Mouse (Mus musculus) stomach, postnatal 0 days (tissue): ENCODE results near the gene Adora1. TPM values are rescaled to one million over a fixed set of nuclear protein-coding genes. Genes with fewer than 3 reads are reported as not detected.

Source experiments
- ATAC-seq: fragments of 200-750 bp; cut with Nextera tagmentation; 2 replicates; pipeline ENCODE4 v1.8.0; 2017; ENCODE audit not compliant: low FRiP score, low TSS enrichment
- DNase-seq: peaks from one replicate; pipeline ENCODE4 v3.0.0-alpha.2; 2016; ENCODE audit warnings: low spot score
- H3K27ac ChIP-seq: fragments of 300-500 bp; sonication (generic); replicated peaks from 2 replicates; pipeline ENCODE4 v1.5.1; 2014; ENCODE audit warnings: mild to moderate bottlenecking, control low read depth
- H3K27me3 ChIP-seq: fragments of 300-500 bp; sonication (generic); 2 replicates; pipeline ENCODE4 v1.6.1; 2014; ENCODE audit warnings: low read length; ENCODE audit not compliant: control insufficient read depth, insufficient read depth
- H3K36me3 ChIP-seq: fragments of 300-500 bp; sonication (generic); 2 replicates; pipeline ENCODE4 v1.6.1; 2014; ENCODE audit warnings: low read length, mixed read lengths; ENCODE audit not compliant: control insufficient read depth, insufficient read depth
- H3K4me1 ChIP-seq: fragments of 300-500 bp; sonication (generic); replicated peaks from 2 replicates; pipeline ENCODE4 v1.6.1; 2014; ENCODE audit warnings: antibody characterized with exemption; ENCODE audit not compliant: control insufficient read depth, insufficient read depth
- H3K4me2 ChIP-seq: fragments of 300-500 bp; sonication (generic); replicated peaks from 2 replicates; pipeline ENCODE4 v1.6.1; 2014; ENCODE audit warnings: low read depth, mild to moderate bottlenecking, control low read depth, moderate library complexity
- H3K4me3 ChIP-seq: fragments of 300-500 bp; sonication (generic); 2 replicates; pipeline ENCODE4 v1.5.1; 2014; ENCODE audit warnings: low read depth, low read length, control low read depth
- H3K9ac ChIP-seq: fragments of 300-500 bp; sonication (generic); 2 replicates; pipeline ENCODE4 v1.6.1; 2014; ENCODE audit warnings: mild to moderate bottlenecking, low read length, control low read depth, mixed read lengths
- H3K9me3 ChIP-seq: fragments of 300-500 bp; sonication (generic); 2 replicates; pipeline ENCODE4 v1.6.1; 2016; ENCODE audit warnings: low read length; ENCODE audit not compliant: control insufficient read depth
- CTCF ChIP-seq: IDR thresholded peaks from 2 replicates; pipeline ENCODE4 v1.5.1; 2016; ENCODE audit warnings: antibody characterized with exemption, low read depth, mild to moderate bottlenecking, moderate library complexity
- EP300 ChIP-seq: optimal IDR thresholded peaks from 2 replicates; pipeline ENCODE3; 2016; ENCODE audit warnings: antibody characterized with exemption
- WGBS: fragments of 180-500 bp; shearing (Covaris S2); extraction: QIAGEN DNeasy Blood & Tissue Kit; methylation state at CpG from one replicate; pipeline ENCODE4 v1.1.7; 2014; 5-methylcytosine and 5-hydroxymethylcytosine counted together
- polyA plus RNA-seq: library from polyadenylated mRNA; unstranded; fragments of >200 nt; fragmentation: Nextera tagmentation; extraction: Ambion mirVana; gene quantifications from 2 replicates; pipeline ENCODE4 v1.2.1, GENCODE M21; 2015

Gene Adora1
- polyA plus RNA-seq, 1 experiment from 2014 or later: 11.2 TPM

DNA sequence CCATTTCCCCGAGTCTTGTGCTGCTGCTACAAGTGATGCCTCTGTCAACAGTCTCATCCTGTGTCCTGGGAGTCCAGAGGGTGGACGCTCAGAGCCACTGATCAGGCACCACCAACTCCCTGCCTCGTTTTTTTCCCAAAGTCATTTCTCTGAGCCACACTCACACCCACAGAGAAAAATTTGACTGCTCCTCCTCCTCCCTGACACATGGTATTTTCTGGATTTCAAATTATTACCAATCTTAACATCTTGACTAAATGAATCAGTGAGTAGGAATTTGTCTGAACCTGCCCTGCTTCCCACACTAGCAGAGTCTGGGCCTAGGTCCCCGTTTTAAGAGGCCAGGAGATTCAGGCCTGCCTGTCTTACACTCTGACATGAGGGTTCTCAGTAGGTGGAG lies 43.2 kb downstream of the Adora1 start:
- no peak overlapping the region for H3K4me3 ChIP-seq
- no peaks in the 10 kb centered on the region for H3K36me3 ChIP-seq
- ATAC-seq (no peak), DNase-seq (no peak)
- no peak for TF ChIP-seq EP300
- TF ChIP-seq CTCF: no peak
- WGBS: 40% methylated on average over 4 of the region's 4 CpGs
- no peak overlapping the region for H3K9ac ChIP-seq
- H3K4me2 ChIP-seq: no peak overlapping the region
- peaks cover 4% of the 10 kb centered on the region; the same call in 1 of the 2 replicates for H3K4me1 ChIP-seq
- no peaks in the 10 kb centered on the region for H3K27me3 ChIP-seq
- no peaks in the 10 kb centered on the region for H3K9me3 ChIP-seq
- H3K27ac ChIP-seq: no peak overlapping the region

DNA sequence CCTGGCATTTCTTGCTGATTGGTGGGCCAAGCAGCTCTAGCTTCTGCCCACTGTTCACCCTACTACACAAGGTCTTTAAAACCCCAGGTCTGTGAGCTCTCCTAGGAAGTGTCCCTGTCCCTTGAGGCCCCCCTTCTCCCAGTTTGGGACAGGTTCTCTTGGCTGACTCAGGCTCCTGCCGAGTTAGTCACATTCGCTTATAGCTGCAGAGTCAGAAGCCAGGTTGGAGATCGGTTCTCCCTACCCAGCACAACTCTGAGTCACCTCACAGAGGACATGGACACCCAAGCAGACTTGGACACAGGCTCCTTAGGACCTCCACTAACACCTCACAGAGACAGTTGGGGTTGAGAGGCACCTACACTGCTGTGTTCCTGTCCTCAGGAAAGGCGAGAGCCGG lies 44.0 kb downstream of the Adora1 start:
- TF ChIP-seq CTCF: no peak
- TF ChIP-seq EP300: no peak
- WGBS: 74% methylated on average over 5 of the region's 5 CpGs
- Histone ChIP-seq H3K27me3 (no peaks in the 10 kb centered on the region), H3K9me3 (no peaks in the 10 kb centered on the region), H3K4me1 (peaks cover 4% of the 10 kb centered on the region; the same call in 1 of the 2 replicates), H3K4me3 (no peak overlapping the region), H3K36me3 (no peaks in the 10 kb centered on the region), H3K27ac (no peak overlapping the region), H3K4me2 (no peak overlapping the region), H3K9ac (no peak overlapping the region)
- no peak for DNase-seq
- no peak for ATAC-seq

GRCm38 (mm10) chr1:134188989-134189729 lies 46.1 kb downstream of the Adora1 start:
- no peaks in the 10 kb centered on the region for H3K9me3 ChIP-seq
- H3K4me3 ChIP-seq: no peak overlapping the region
- peak; percentile 82 for ATAC-seq
- H3K9ac ChIP-seq: no peak overlapping the region
- 25% methylated on average over 12 of the region's 12 CpGs for WGBS
- H3K4me2 ChIP-seq: no peak overlapping the region
- peak; percentile 88 for DNase-seq
- H3K27me3 ChIP-seq: no peaks in the 10 kb centered on the region
- peak overlapping the region; percentile 61; the same call in 1 of the 2 replicates for H3K27ac ChIP-seq
- TF ChIP-seq CTCF (peak; percentile 64), EP300 (no peak)
- H3K36me3 ChIP-seq: no peaks in the 10 kb centered on the region
- 0 out of 2 replicates have a peak, but pooled peaks cover 4% of the 10 kb centered on the region for H3K4me1 ChIP-seq

- Histone ChIP-seq H3K4me1 (no peaks in the 10 kb centered on the region), H3K27me3 (no peaks in the 10 kb centered on the region)
- TF ChIP-seq EP300 (no peak), CTCF (no peak)
Measured at GRCm38 (mm10) chr1:134188217-134188616, 47.0 kb downstream of the Adora1 start.

GRCm38 (mm10) chr1:134184089-134184488 lies 51.1 kb downstream of the Adora1 start:
- no peaks in the 10 kb centered on the region for H3K4me1 ChIP-seq
- H3K9me3 ChIP-seq: no peaks in the 10 kb centered on the region
- H3K36me3 ChIP-seq: no peaks in the 10 kb centered on the region
- no peak overlapping the region for H3K4me2 ChIP-seq
- no peak overlapping the region for H3K9ac ChIP-seq
- ATAC-seq: no peak
- no peak overlapping the region for H3K27ac ChIP-seq
- no peak overlapping the region for H3K4me3 ChIP-seq
- H3K27me3 ChIP-seq: no peaks in the 10 kb centered on the region
- TF ChIP-seq EP300 (no peak), CTCF (no peak)
- WGBS: 77% methylated on average over 4 of the region's 4 CpGs
- DNase-seq: no peak

More at GRCm38 (mm10) chr1:134188217-134188616, 47.0 kb downstream of the Adora1 start:
- Histone ChIP-seq H3K36me3 (no peaks in the 10 kb centered on the region), H3K9me3 (no peaks in the 10 kb centered on the region), H3K27ac (no peak overlapping the region), H3K4me3 (no peak overlapping the region), H3K4me2 (no peak overlapping the region), H3K9ac (no peak overlapping the region)
- WGBS: 85% methylated on average over 5 of the region's 5 CpGs
- no peak for ATAC-seq
- DNase-seq: no peak

- H3K4me3 ChIP-seq: no peak within 1 kb of the TSS
- no peak within 1 kb of the TSS for H3K4me2 ChIP-seq
- DNase-seq: no peak
- H3K27ac ChIP-seq: no peak within 1 kb of the TSS
- WGBS: 62% methylated on average over 4 of the region's 4 CpGs
- TF ChIP-seq CTCF: no peak
- no peak for TF ChIP-seq EP300
- no peaks in the 10 kb centered on the region for H3K36me3 ChIP-seq
- no peaks in the 10 kb centered on the region for H3K27me3 ChIP-seq
- H3K4me1 ChIP-seq: no peaks in the 10 kb centered on the region
- 0 out of 2 replicates have a peak, but pooled peaks have one; percentile 30 for ATAC-seq
- H3K9ac ChIP-seq: peak within 1 kb of the TSS; percentile 13; the same call in 1 of the 2 replicates
- H3K9me3 ChIP-seq: no peaks in the 10 kb centered on the region
Measured at GRCm38 (mm10) chr1:134182025-134182424, 53.2 kb downstream of the Adora1 start, which contains the start of gene Chil1. Gene Chil1 (plus strand): TSS chr1:134182176.
